Mouse (Mus musculus) monocyte, adult 2 months (primary cell): ENCODE results near the gene Rpgrip1l.

Experiments used
- DNase-seq, 2 experiments: peaks; one replicate each; pipeline ENCODE4 v3.0.0; 2022; ENCODE audit warnings: low spot score in 2 of 2, low read depth in 1 of 2

Rpgrip1l gene

DNA sequence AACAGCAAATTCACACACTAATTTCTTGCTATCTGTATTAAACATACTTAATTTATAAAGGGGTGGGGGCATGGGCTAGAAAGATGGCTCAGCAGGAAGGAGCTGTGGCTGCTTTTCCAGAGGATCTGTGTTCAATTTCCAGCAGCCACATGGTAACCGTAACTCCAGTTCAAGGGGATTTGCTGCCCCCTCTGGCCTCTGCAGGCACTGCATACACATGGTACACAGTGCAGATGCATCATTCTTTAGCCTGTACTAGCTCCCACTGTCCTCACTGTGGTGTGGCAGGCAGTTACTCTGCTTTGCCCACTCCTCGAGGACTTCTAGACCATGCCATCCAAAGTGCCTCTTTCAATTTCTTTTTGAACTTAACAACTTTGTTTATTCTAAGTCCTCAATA lies 36.7 kb downstream of the Rpgrip1l start:
- no peak for DNase-seq

DNA sequence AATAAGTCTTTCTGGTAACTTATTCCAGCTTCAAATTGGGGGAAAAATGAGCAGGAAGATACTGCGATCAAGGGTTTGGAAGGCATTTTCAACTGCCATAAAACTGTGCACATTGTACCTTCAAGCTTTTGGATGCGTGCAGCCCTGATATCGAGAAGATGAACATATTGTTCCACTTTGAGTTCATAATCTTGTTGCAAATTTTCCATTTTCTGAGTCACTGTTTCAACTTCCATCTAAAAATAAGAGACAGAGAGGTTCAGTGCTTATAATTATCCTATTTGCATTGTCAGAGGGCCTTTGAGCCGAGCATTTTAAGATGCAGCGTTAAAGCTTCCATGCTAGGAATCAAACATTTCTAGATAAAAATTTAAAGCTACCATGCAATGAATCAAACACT lies 39.6 kb downstream of the Rpgrip1l start:
- no peak for DNase-seq

DNA sequence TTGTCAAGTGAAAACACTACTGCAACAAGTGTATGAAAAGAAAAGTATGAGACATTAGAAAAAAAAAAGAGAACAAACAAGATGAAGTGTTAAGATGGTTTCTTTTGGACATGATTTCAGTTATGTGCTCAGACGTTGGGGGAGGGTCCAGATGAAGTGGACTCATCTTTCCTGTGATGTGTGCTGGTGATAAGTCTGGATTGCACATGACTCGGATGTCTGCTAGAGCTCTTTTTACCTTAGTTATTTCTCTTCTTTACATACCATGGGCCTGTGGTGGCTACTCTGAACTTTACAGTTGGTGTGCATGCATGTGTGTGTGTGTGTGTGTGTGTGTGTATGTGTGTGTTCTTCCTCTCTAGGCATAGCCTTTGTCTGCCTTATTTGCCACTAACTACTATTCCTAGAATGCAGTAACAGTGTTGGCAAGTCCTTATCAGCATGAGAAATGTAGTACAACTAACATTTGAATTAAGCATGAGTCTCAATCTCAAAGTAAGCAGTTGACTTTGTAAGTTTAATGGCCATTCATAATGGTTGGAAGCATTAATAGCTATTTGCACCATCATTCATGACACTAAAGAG lies 43.6 kb downstream of the Rpgrip1l start:
- no peak for DNase-seq

DNA sequence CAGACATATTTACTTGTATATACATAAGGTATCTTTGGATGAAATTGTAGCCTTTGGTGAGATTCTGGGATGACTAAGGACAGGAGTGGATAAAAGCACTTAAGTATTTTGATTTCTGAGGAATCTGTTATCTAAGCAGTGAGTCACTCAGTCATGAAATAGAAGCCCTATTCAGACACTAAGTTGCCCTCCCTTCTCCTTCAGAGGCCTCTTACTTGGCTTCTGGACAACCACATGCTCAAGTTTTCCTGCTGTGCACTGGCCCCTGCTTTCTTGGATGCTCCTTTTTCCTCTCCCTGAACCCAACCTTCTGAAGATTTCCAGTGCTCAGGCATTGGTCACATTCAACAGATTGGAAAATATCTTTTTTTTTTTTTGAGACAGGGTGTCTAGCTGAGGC lies 48.5 kb downstream of the Rpgrip1l start:
- DNase-seq: no peak

DNA sequence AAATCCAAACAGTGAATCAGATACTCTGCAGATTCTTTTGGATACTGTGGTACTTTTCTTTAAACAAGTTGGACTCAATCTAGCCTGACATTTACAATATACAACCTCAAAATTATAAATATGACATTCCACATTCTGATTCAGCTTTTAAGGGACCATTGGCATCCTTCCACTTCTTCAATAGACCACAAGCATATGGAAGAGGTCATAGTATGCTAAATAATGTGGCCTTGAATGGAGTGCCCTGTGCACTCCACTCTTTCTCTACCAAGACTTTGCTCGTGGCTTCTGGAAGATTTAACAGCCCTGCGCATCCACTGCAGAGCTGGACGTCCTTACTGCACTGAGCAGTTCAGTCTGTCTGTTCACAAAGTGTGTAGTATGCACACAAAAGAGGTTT lies 49.1 kb downstream of the Rpgrip1l start:
- no peak for DNase-seq

DNA sequence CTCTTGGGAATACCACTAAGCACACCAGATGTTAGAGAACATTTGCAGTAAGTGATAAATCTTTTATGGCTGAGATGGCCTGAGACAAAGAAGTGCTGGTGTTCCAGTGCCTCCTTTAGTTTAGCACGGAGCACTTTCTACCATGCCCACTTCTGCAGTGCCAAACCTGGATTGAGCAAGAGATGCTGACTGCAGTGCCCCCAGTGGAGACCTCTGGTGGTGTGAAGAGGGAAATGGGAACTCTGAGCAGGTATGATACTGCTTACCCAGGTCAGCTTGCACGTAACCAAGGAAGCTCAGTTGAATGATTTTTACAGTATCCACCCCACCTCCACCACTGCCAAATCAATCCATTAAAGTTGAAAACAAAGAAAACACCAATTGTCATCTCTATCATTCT lies 51.5 kb downstream of the Rpgrip1l start:
- DNase-seq: no peak

DNA sequence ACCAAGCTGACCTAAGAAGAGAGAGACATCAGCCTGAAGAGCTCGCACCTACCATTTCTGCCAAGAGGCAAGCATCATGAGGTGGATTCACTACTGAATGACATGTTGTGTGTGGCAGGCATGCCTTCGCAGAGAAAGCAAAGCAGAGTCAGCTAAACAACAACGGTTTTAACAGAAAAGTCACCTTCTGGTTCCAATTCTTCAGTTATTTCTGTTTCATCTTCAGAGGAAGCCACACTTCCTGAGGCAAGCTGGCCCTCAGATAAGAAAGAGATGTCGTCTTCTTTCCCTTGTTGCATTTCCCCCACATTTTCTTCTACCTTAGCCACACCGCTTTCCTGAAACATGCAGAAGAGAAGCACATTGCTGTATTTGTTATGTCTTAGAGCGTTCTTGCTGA lies 62.1 kb downstream of the Rpgrip1l start:
- no peak for DNase-seq

DNA sequence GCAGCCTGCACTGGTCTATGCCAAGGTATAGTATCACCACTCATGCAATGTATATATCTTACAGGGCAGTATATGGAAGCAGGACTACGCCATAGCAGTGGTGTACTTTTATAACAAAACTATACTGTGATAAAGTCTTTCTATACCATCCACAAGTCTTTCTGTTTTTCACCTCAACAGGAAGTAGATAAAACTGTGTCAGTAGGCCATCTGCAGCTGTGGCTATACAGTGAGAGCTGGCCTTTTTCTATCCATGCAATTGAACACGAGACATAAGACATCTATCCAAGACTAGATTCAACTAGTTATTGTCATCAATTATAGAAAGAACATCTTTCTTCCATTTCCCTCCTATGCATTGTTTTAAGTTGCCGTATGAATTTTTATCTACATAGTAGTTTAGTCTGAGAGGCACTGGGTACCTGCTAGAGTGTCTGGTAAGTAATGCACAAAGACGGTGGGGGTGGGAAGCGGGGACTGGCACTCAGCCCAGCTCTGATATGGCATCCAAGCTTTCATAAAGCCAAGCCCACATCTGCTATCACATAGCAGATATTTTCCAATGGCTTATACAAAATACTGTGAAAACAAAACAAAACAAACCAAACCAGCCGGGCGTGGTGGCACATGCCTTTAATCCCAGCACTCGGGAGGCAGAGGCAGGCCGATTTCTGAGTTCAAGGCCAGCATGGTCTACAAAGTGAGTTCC lies 63.1 kb downstream of the Rpgrip1l start:
- no peak for DNase-seq

DNA sequence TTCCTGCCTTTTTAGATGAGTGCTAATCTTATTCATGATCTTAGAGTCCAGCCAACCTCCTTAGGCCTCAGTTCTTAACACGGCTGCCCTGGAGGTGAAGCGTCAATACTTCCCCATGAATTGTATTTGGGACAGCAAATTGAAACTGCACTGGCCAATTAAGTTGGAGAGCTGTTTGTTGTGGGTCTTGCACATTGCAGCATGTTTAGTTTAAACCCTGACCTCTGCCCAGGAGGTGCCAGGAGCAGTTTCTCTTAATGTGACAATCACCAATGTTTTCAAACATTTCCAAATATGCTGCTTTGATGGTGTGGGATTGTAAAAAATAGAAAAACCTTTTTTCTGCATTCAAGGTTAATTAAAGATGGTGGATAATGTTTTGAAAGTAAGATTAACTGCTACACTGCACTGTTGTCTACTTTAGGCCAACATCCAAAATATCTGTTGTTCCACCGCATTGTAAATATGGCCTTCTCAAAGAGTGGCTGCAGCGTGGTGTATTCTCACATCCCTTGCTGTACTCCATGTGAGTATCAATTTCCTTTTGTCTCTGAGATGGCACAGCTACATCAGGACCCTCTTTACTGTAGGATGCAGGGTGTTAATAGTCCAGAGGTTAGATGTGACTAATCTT lies 67.1 kb downstream of the Rpgrip1l start:
- no peak for DNase-seq

DNA sequence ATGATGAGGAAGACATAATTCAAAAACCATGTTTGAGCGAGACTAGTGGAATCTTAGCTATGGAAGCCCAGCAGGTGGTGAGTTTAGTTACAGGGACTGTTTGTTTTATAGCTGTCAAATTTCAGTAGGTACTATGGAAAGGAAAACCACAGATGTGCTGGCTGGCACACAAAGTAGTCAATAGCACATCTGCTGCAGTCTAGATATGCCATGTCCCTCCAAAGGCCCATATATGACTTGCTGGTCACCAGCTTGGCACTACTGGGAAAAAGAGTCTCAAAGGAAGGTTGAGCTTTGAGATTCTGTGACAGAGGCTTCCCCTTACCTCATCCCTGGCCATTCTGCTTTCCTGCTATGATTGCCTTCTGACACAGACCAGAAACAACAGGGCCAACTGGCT lies 70.3 kb downstream of the Rpgrip1l start:
- no peak for DNase-seq

DNA sequence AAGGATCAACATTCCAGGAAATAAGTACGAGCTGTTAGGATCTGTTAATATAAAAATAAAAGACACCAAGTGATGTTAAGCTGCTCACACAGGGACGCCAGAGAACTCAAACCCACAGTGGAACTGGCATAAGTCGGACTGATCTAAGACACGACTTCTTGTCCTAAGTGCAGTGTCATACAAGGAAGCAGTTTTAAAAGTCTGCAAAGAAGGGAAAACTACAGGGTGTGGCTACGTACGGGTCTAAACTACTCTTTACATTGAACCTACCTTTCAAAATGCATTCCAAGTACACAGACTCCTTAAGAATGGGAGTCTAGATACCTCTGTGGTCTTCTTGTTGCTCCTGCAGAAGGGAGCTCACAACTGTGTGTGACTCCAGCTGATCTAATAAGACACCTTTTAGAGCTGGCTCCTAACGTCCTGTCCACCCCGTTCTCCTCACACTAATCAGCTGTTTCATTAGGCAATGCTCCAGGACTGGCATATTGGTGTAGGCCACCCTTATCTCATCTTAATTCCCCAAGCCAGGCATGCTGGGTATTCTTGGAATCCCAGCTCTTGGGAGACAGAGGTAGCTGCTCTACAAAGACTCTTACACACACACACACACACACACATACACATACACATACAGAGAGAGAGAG lies 71.1 kb downstream of the Rpgrip1l start:
- DNase-seq: no peak

DNA sequence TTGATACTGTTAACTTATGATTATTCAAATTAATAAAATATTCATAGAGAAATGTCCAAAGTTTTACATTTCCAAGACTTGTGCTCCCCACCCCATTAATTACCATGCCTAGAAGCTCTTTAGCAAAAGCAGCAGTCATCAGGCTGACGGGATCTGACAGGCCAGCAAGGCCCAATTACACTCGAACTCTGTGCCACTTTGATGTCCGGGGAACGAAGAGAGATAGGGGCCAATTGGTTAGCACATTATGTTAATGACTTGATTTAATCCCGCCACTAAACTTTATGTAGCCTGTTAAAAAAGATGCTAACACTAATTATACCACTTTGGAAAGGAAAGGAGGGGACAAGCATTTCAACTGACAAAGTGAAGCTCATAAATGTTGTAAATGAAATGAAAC lies 71.7 kb downstream of the Rpgrip1l start:
- no peak for DNase-seq

DNA sequence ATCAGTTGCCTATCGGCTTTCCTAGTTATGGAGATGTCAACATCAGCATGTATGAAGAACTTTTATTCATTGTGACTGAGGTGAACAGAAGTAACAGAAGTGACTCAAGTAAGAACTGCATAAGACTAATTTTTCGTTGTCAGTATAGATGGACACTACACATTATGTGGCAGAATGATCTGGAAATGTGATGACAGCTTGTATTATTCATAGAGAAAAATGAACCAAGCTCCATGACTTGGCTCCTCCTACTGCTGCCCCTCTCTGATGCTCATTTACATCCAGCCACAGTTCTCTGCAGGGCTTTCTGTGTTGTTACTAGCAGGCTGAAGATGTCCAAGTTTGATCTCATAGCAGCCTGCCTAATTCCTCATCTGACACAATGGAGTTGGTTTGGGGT lies 75.9 kb downstream of the Rpgrip1l start:
- no peak for DNase-seq

DNA sequence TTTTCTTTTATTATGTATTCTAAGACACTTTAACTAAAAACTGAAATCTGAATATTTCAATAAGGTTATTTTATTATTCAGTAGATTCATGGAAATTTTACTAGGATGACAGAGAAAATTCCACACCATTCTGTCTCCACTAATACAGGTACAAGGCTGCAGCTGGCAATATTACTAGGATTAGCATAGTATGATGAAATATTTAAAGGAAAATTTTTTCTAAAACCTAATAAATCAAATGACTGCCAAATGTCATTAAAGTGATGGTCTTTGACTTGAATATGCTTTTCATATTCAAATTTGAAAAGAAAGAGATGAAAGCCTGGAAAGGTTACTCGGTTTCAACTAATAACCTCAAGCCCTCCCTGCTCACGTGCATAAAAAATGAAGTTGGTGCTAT lies 79.0 kb downstream of the Rpgrip1l start:
- DNase-seq: no peak

DNA sequence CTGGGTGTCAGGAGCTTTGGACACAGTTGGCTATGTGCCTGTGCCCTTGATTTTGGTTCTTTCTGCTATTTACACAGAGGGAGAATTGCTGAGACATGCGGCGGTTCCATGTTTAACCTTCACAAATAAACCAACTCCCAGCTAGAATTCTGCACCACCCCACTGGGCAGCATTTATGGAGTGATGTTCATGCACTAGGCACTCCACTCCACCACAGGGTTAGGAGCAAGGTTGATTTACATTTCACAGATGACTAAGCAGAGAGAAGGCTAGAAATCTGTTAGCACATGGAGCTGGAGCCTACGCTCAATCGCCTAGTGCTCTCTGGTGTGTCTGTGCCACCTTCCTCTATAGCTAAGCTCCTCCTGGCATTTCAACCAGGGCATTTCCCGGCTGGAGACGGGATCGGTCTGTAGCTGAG lies 85.6 kb downstream of the Rpgrip1l start:
- DNase-seq: no peak

DNA sequence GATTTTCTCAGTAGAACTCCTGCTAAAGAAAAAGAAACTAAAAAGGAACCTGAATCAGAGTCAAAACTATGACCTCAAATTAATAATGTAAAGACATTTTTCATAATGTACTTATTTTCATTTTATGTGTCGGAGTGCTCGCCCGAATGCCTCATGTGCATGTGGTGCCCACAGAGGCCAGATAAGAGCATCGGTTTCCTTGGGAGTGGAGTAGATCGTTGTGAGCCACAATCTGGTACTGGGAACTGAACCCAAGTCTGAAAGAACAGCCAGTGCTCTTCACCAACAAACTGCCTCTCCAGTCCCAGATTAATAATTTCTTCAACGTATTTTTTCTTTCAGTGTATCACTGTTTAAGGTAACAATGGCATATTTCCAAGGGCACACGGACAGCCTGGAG lies 88.8 kb downstream of the Rpgrip1l start:
- no peak for DNase-seq

DNA sequence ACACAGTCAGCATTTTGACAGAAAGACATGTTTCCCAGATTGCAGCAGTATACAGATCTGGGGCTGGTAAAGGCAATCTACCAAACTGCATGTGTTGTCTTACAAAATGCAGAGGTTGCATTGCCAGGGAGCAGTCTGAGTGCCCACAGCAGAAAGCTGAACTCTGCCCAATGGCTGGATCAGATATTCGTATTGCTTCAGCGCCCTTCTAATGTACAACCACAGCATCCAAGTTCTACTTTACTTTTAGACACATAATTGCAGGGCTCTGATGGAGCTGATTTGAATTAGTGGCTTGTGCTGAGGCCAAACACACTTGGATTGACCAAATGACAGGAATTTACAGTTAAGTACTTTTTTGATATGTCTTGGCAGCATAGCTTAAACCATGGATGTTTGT lies 91.2 kb downstream of the Rpgrip1l start:
- DNase-seq: no peak

DNA sequence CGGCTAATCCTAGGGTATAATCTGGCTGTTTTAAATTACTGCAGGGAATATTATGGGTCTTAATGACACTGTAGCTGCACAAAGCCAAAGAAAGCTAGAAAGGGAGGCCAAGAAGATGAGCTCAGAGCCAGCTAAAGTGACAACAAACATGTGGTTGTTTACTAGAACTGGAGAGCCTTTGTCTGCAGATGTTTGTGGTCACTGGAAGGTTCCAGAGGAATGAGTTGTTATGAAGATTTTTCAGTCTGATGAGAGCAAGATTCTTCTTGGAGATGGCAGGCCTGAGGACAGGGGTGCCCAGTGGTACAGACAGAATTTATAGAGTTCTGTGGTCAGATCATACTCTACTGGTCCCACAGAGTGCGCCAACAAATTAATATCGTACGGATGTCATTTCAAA lies 94.8 kb downstream of the Rpgrip1l start:
- no peak for DNase-seq

DNA sequence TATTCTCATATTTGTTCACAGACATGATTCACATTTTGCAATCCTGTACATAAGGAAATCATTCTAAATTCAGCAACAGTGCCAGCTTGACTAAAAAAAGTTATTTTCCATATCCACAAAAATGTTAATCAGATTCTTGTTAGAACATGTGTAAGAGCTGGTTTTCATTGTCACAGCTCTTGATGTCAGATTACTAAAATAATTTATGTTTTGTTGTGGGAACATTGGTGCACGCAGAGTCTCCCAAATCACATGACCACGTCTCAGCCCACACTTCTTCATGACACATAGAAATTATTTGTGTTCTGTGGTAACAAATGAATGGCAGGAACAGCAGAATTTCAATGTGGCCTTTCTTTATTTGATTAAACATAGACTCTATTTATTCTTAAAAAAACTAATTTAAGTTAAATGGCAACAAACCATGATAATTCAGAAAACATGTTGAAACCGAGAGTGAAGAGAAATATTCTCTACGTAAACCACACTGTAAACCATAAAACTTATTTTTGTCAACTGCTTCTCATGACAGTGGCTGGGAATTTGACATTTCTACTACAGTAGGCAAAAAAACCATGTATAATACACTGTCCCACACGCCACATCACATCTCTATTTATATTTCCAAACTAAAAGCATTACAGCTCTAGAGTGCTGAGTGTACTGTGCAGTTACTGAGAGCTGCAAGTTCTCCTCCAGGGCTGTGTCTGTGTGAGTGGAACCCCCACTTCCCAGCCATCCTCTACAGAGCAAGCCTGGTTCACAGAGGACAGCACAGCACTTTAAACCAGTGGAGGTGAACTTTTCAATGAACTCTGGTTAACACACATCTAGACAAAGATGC lies 95.8 kb downstream of the Rpgrip1l start:
- DNase-seq: no peak

DNA sequence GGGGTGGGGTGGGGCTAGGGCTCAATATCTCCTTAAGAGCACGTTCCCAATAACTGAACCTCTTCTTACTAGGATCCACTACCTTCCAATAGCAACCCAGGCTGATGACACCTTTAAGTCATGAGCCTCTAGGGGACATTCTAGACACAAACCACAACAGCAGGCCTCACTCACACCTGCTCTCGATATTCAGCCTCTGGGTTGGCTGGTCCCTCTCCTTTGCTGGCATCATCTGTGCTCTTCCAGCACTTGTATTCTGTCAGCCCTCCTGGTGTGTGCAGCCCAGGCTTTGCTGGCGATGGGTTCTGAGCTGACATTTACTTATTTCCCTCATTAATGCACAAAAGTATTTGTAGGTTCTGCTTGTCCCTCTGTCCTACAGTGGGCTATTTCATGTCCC lies 98.8 kb downstream of the Rpgrip1l start:
- DNase-seq: no peak

DNA sequence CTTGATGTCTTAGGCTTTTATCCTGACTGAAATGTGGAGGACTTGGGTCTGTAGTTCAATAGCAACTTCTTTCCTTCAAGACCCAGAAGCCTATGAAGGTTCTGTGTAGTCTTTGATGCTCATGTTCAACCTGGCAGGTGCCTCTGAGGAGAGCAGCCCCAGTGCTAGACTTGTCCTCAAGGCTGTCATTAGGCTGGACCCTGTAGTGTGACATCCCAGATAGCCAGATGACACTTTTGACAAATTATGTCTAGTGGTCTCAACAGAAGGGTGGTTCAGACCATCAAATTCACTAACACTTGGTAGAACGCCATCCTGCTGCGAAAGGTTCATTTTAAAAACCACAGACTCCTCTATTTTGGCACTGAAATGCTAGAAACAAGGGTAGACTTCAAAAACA lies 100.1 kb downstream of the Rpgrip1l start:
- DNase-seq: no peak
